Mouse (Mus musculus): ENCODE results near the gene Ano6.
A peak's percentile ranks its signal among the peaks of the same experiment; 100 is the strongest.

The Ano6 gene

GRCm38 (mm10) chr15:95790529-95791071, at the start of gene Ano6:
Ano6 (plus strand) TSS chr15:95790843.
- DNase-seq: peak; percentile 93

- DNase-seq: no peak
Observed at GRCm38 (mm10) chr15:95742955-95743354, 47.7 kb upstream of the Ano6 start.

- DNase-seq: no peak
Observed at GRCm38 (mm10) chr15:95743856-95744255, 46.8 kb upstream of the Ano6 start.

GRCm38 (mm10) chr15:95745346-95746106, 45.1 kb upstream of the Ano6 start:
- no peak for DNase-seq

- no peak for DNase-seq
Observed at GRCm38 (mm10) chr15:95746513-95746912, 44.1 kb upstream of the Ano6 start.

- no peak for DNase-seq
Observed at GRCm38 (mm10) chr15:95746955-95747931, 43.4 kb upstream of the Ano6 start.

GRCm38 (mm10) chr15:95749216-95749615, 41.4 kb upstream of the Ano6 start:
- DNase-seq: no peak

GRCm38 (mm10) chr15:95750038-95750437, 40.6 kb upstream of the Ano6 start:
- DNase-seq: no peak

GRCm38 (mm10) chr15:95751832-95752676, 38.6 kb upstream of the Ano6 start:
- DNase-seq: no peak

GRCm38 (mm10) chr15:95752677-95753019, 38.0 kb upstream of the Ano6 start:
- no peak for DNase-seq

- no peak for DNase-seq
Observed at GRCm38 (mm10) chr15:95753031-95753430, 37.6 kb upstream of the Ano6 start.

- no peak for DNase-seq
Observed at GRCm38 (mm10) chr15:95757169-95757568, 33.5 kb upstream of the Ano6 start.

GRCm38 (mm10) chr15:95758069-95758468, 32.6 kb upstream of the Ano6 start:
- DNase-seq: no peak

GRCm38 (mm10) chr15:95758696-95759434, 31.8 kb upstream of the Ano6 start:
- DNase-seq: no peak

GRCm38 (mm10) chr15:95759857-95760256, 30.8 kb upstream of the Ano6 start:
- no peak for DNase-seq

GRCm38 (mm10) chr15:95761420-95761819, 29.2 kb upstream of the Ano6 start:
- no peak for DNase-seq

- peak; percentile 50 for DNase-seq
Observed at GRCm38 (mm10) chr15:95762661-95763303, 27.9 kb upstream of the Ano6 start.

GRCm38 (mm10) chr15:95763464-95763863, 27.2 kb upstream of the Ano6 start:
- DNase-seq: no peak

- no peak for DNase-seq
Observed at GRCm38 (mm10) chr15:95765271-95765670, 25.4 kb upstream of the Ano6 start.

- DNase-seq: no peak
Observed at GRCm38 (mm10) chr15:95765936-95766335, 24.7 kb upstream of the Ano6 start.

- no peak for DNase-seq
Observed at GRCm38 (mm10) chr15:95767825-95768224, 22.8 kb upstream of the Ano6 start.
